Mouse (Mus musculus) liver, embryonic 14.5 days (tissue): ENCODE measurements around the gene Cd101.

Experiments used
- CTCF ChIP-seq: IDR thresholded peaks from 2 replicates; pipeline ENCODE4 v1.5.1; 2016; ENCODE audit warnings: antibody characterized with exemption, low read depth, control low read depth
- EP300 ChIP-seq: IDR thresholded peaks from 2 replicates; pipeline ENCODE4 v1.6.1; 2016; ENCODE audit warnings: antibody characterized with exemption, low read depth

DNA sequence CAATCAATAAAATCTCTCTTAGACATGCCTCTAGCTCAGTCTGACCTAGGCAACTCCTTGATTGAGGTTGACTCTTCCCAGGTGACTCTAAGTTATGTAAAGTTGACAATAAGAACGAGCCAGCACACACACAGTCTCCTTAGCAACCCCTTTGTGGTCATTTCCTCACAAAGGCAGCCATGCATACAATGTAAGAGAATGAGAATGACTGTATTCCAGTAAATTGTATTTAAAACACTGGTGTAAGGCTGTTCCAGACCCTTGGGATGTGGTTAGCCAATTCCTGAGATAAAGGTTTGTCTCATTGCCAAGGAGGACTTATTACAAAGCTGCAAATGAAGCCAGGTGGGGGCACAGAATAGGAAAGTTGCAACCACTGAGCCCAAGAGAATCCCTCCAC lies 39.1 kb downstream of the Cd101 start:
- TF ChIP-seq EP300 = no peak
- TF ChIP-seq CTCF = no peak
